Mouse (Mus musculus): ENCODE results near the gene Inhbb. TPM values are rescaled to one million over a fixed set of nuclear protein-coding genes. Genes with fewer than 3 reads are reported as not detected.

Inhbb gene
- polyA plus RNA-seq (2014; fragmentation: Nextera tagmentation; extraction: Ambion mirVana), result 0.11 and 0.17 TPM in 2 replicates

GRCm38 (mm10) chr1:119421576-119422421 lies at the start of gene Inhbb:
TSS of gene Inhbb (minus strand) at chr1:119422248.
- ATAC-seq (replicated peaks; ENCODE audit: insufficient number of reproducible peaks, low FRiP score, low TSS enrichment, low read depth), result no peak
- WGBS, result under 1% methylated on average over 61 of the region's 92 CpGs
- peak; percentile 40 for DNase-seq (ENCODE audit: low spot score)
- Histone ChIP-seq H3K4me2 (ENCODE audit: low read depth, low read length) (peak within 1 kb of the TSS; percentile 98), H3K4me3 (ENCODE audit: low read depth, low read length) (peak within 1 kb of the TSS; percentile 53), H3K4me1 (ENCODE audit: control insufficient read depth, insufficient read depth, low read length) (peaks cover 9% of the 10 kb centered on the region), H3K27ac (replicated peaks; ENCODE audit: low read depth, low read length) (no peak within 1 kb of the TSS), H3K9me3 (replicated peaks; ENCODE audit: control insufficient read depth, low read length) (no peaks in the 10 kb centered on the region), H3K36me3 (replicated peaks; ENCODE audit: control insufficient read depth, insufficient read depth, low read depth, low read length) (no peaks in the 10 kb centered on the region), H3K9ac (replicated peaks; ENCODE audit: low read length) (peak within 1 kb of the TSS; percentile 65), H3K27me3 (ENCODE audit: control insufficient read depth, insufficient read depth, low read length) (peaks cover 51% of the 10 kb centered on the region)

GRCm38 (mm10) chr1:119463386-119463785 lies 41.3 kb upstream of the Inhbb start:
- Histone ChIP-seq H3K36me3 (replicated peaks; ENCODE audit: control insufficient read depth, insufficient read depth, low read depth, low read length) (no peaks in the 10 kb centered on the region), H3K9me3 (replicated peaks; ENCODE audit: control insufficient read depth, low read length) (no peaks in the 10 kb centered on the region), H3K4me2 (ENCODE audit: low read depth, low read length) (no peak overlapping the region), H3K4me1 (ENCODE audit: control insufficient read depth, insufficient read depth, low read length) (no peaks in the 10 kb centered on the region), H3K27me3 (ENCODE audit: control insufficient read depth, insufficient read depth, low read length) (no peaks in the 10 kb centered on the region), H3K4me3 (ENCODE audit: low read depth, low read length) (no peak overlapping the region), H3K27ac (replicated peaks; ENCODE audit: low read depth, low read length) (no peak overlapping the region), H3K9ac (replicated peaks; ENCODE audit: low read length) (no peak overlapping the region)
- WGBS, result 41% methylated on average over 2 of the region's 2 CpGs
- ATAC-seq (replicated peaks; ENCODE audit: insufficient number of reproducible peaks, low FRiP score, low TSS enrichment, low read depth), result no peak
- peak; percentile 79 for DNase-seq (ENCODE audit: low spot score)

- H3K4me2 ChIP-seq (ENCODE audit: low read depth, low read length), result no peak overlapping the region
- no peak overlapping the region for H3K9ac ChIP-seq (replicated peaks; ENCODE audit: low read length)
- DNase-seq (ENCODE audit: low spot score) (no peak), ATAC-seq (replicated peaks; ENCODE audit: insufficient number of reproducible peaks, low FRiP score, low TSS enrichment, low read depth) (no peak)
- H3K4me1 ChIP-seq (ENCODE audit: control insufficient read depth, insufficient read depth, low read length), result no peaks in the 10 kb centered on the region
- WGBS, result 75% methylated on average over 2 of the region's 2 CpGs
- no peak overlapping the region for H3K27ac ChIP-seq (replicated peaks; ENCODE audit: low read depth, low read length)
- H3K36me3 ChIP-seq (replicated peaks; ENCODE audit: control insufficient read depth, insufficient read depth, low read depth, low read length), result no peaks in the 10 kb centered on the region
- no peaks in the 10 kb centered on the region for H3K27me3 ChIP-seq (ENCODE audit: control insufficient read depth, insufficient read depth, low read length)
- H3K4me3 ChIP-seq (ENCODE audit: low read depth, low read length), result no peak overlapping the region
- no peaks in the 10 kb centered on the region for H3K9me3 ChIP-seq (replicated peaks; ENCODE audit: control insufficient read depth, low read length)
Measured at GRCm38 (mm10) chr1:119460062-119460461, 38.0 kb upstream of the Inhbb start.

- Histone ChIP-seq H3K27me3 (ENCODE audit: control insufficient read depth, insufficient read depth, low read length) (no peaks in the 10 kb centered on the region), H3K36me3 (replicated peaks; ENCODE audit: control insufficient read depth, insufficient read depth, low read depth, low read length) (no peaks in the 10 kb centered on the region), H3K4me3 (ENCODE audit: low read depth, low read length) (no peak overlapping the region), H3K9ac (replicated peaks; ENCODE audit: low read length) (no peak overlapping the region), H3K4me2 (ENCODE audit: low read depth, low read length) (no peak overlapping the region), H3K4me1 (ENCODE audit: control insufficient read depth, insufficient read depth, low read length) (no peaks in the 10 kb centered on the region), H3K27ac (replicated peaks; ENCODE audit: low read depth, low read length) (no peak overlapping the region), H3K9me3 (replicated peaks; ENCODE audit: control insufficient read depth, low read length) (no peaks in the 10 kb centered on the region)
- WGBS, result 18% methylated on average over 10 of the region's 10 CpGs
- DNase-seq (ENCODE audit: low spot score) (peak; percentile 89), ATAC-seq (replicated peaks; ENCODE audit: insufficient number of reproducible peaks, low FRiP score, low TSS enrichment, low read depth) (no peak)
Measured at GRCm38 (mm10) chr1:119457993-119458605, 36.1 kb upstream of the Inhbb start.

GRCm38 (mm10) chr1:119457528-119457855 lies 35.4 kb upstream of the Inhbb start:
- Histone ChIP-seq H3K27me3 (ENCODE audit: control insufficient read depth, insufficient read depth, low read length) (no peaks in the 10 kb centered on the region), H3K4me1 (ENCODE audit: control insufficient read depth, insufficient read depth, low read length) (no peaks in the 10 kb centered on the region), H3K9ac (replicated peaks; ENCODE audit: low read length) (no peak overlapping the region), H3K36me3 (replicated peaks; ENCODE audit: control insufficient read depth, insufficient read depth, low read depth, low read length) (no peaks in the 10 kb centered on the region), H3K4me2 (ENCODE audit: low read depth, low read length) (no peak overlapping the region), H3K4me3 (ENCODE audit: low read depth, low read length) (no peak overlapping the region), H3K9me3 (replicated peaks; ENCODE audit: control insufficient read depth, low read length) (no peaks in the 10 kb centered on the region), H3K27ac (replicated peaks; ENCODE audit: low read depth, low read length) (no peak overlapping the region)
- ATAC-seq (replicated peaks; ENCODE audit: insufficient number of reproducible peaks, low FRiP score, low TSS enrichment, low read depth) (0 out of 2 replicates have a peak, but pooled peaks have one; percentile 31), DNase-seq (ENCODE audit: low spot score) (no peak)
- WGBS, result 60% methylated on average over 5 of the region's 5 CpGs

GRCm38 (mm10) chr1:119456671-119457527 lies 34.9 kb upstream of the Inhbb start:
- Histone ChIP-seq H3K4me2 (ENCODE audit: low read depth, low read length) (no peak overlapping the region), H3K4me3 (ENCODE audit: low read depth, low read length) (no peak overlapping the region)
- no peak for ATAC-seq (replicated peaks; ENCODE audit: insufficient number of reproducible peaks, low FRiP score, low TSS enrichment, low read depth)

GRCm38 (mm10) chr1:119453731-119454130 lies 31.7 kb upstream of the Inhbb start:
- 45% methylated on average over 4 of the region's 4 CpGs for WGBS
- ATAC-seq (replicated peaks; ENCODE audit: insufficient number of reproducible peaks, low FRiP score, low TSS enrichment, low read depth), result no peak
- H3K4me1 ChIP-seq (ENCODE audit: control insufficient read depth, insufficient read depth, low read length), result no peaks in the 10 kb centered on the region

More at GRCm38 (mm10) chr1:119456671-119457527, 34.9 kb upstream of the Inhbb start:
- no peaks in the 10 kb centered on the region for H3K36me3 ChIP-seq (replicated peaks; ENCODE audit: control insufficient read depth, insufficient read depth, low read depth, low read length)
- no peaks in the 10 kb centered on the region for H3K27me3 ChIP-seq (ENCODE audit: control insufficient read depth, insufficient read depth, low read length)
- H3K4me1 ChIP-seq (ENCODE audit: control insufficient read depth, insufficient read depth, low read length), result no peaks in the 10 kb centered on the region
- no peaks in the 10 kb centered on the region for H3K9me3 ChIP-seq (replicated peaks; ENCODE audit: control insufficient read depth, low read length)
- 36% methylated on average over 19 of the region's 19 CpGs for WGBS
- peak; percentile 30 for DNase-seq (ENCODE audit: low spot score)
- no peak overlapping the region; the same call in 1 of the 2 replicates for H3K9ac ChIP-seq (replicated peaks; ENCODE audit: low read length)
- no peak overlapping the region for H3K27ac ChIP-seq (replicated peaks; ENCODE audit: low read depth, low read length)

More at GRCm38 (mm10) chr1:119453731-119454130, 31.7 kb upstream of the Inhbb start:
- no peaks in the 10 kb centered on the region for H3K9me3 ChIP-seq (replicated peaks; ENCODE audit: control insufficient read depth, low read length)
- no peak overlapping the region for H3K27ac ChIP-seq (replicated peaks; ENCODE audit: low read depth, low read length)
- H3K4me2 ChIP-seq (ENCODE audit: low read depth, low read length), result no peak overlapping the region
- no peaks in the 10 kb centered on the region for H3K36me3 ChIP-seq (replicated peaks; ENCODE audit: control insufficient read depth, insufficient read depth, low read depth, low read length)
- no peak overlapping the region for H3K9ac ChIP-seq (replicated peaks; ENCODE audit: low read length)
- no peak for DNase-seq (ENCODE audit: low spot score)
- no peak overlapping the region for H3K4me3 ChIP-seq (ENCODE audit: low read depth, low read length)
- H3K27me3 ChIP-seq (ENCODE audit: control insufficient read depth, insufficient read depth, low read length), result no peaks in the 10 kb centered on the region
